Mouse (Mus musculus): Measurements from ENCODE around the gene Tgfa. TPM values are rescaled to one million over a fixed set of nuclear protein-coding genes. Genes with fewer than 3 reads are reported as not detected.

The Tgfa gene
- polyA plus RNA-seq (2014; fragmentation: Nextera tagmentation; extraction: Ambion mirVana): 1.4 and 1.7 TPM in 2 replicates

- Histone ChIP-seq H3K4me2 (peak within 1 kb of the TSS; percentile 96), H3K9me3 (ENCODE audit: control insufficient read depth, low read length) (no peaks in the 10 kb centered on the region), H3K4me3 (ENCODE audit: low read depth, low read length) (peak within 1 kb of the TSS; percentile 57), H3K27me3 (ENCODE audit: control insufficient read depth, insufficient read depth, low read length) (peaks cover 29% of the 10 kb centered on the region), H3K4me1 (ENCODE audit: control insufficient read depth, insufficient read depth, low read length) (peaks cover 9% of the 10 kb centered on the region), H3K9ac (ENCODE audit: low read length) (peak within 1 kb of the TSS; percentile 63), H3K27ac (ENCODE audit: low read depth, low read length) (no peak within 1 kb of the TSS), H3K36me3 (ENCODE audit: control insufficient read depth, insufficient read depth, low read length) (no peaks in the 10 kb centered on the region)
- ATAC-seq (ENCODE audit: low FRiP score) (peak; percentile 87), DNase-seq (ENCODE audit: low spot score, missing footprints) (peak; percentile 94)
- WGBS: under 1% methylated on average over 93 of the region's 97 CpGs
Observed at GRCm38 (mm10) chr6:86194941-86195932, at the start of gene Tgfa. Gene Tgfa (plus strand): TSS chr6:86195223.

GRCm38 (mm10) chr6:86148518-86148917, 46.5 kb upstream of the Tgfa start:
- no peaks in the 10 kb centered on the region for H3K27me3 ChIP-seq (ENCODE audit: control insufficient read depth, insufficient read depth, low read length)
- H3K4me1 ChIP-seq (ENCODE audit: control insufficient read depth, insufficient read depth, low read length): no peaks in the 10 kb centered on the region
- H3K27ac ChIP-seq (ENCODE audit: low read depth, low read length): no peak overlapping the region
- no peak overlapping the region for H3K4me3 ChIP-seq (ENCODE audit: low read depth, low read length)
- 73% methylated on average over 4 of the region's 4 CpGs for WGBS
- H3K9ac ChIP-seq (ENCODE audit: low read length): no peak overlapping the region
- no peaks in the 10 kb centered on the region for H3K36me3 ChIP-seq (ENCODE audit: control insufficient read depth, insufficient read depth, low read length)
- ATAC-seq (ENCODE audit: low FRiP score): no peak
- no peak for DNase-seq (ENCODE audit: low spot score, missing footprints)
- no peaks in the 10 kb centered on the region for H3K9me3 ChIP-seq (ENCODE audit: control insufficient read depth, low read length)
- H3K4me2 ChIP-seq: no peak overlapping the region

GRCm38 (mm10) chr6:86149001-86149400, 46.0 kb upstream of the Tgfa start:
- no peak overlapping the region for H3K27ac ChIP-seq (ENCODE audit: low read depth, low read length)
- 74% methylated on average over 4 of the region's 4 CpGs for WGBS

GRCm38 (mm10) chr6:86152676-86153075, 42.3 kb upstream of the Tgfa start:
- Histone ChIP-seq H3K4me1 (ENCODE audit: control insufficient read depth, insufficient read depth, low read length) (no peaks in the 10 kb centered on the region), H3K27ac (ENCODE audit: low read depth, low read length) (no peak overlapping the region), H3K4me3 (ENCODE audit: low read depth, low read length) (no peak overlapping the region), H3K9me3 (ENCODE audit: control insufficient read depth, low read length) (no peaks in the 10 kb centered on the region), H3K27me3 (ENCODE audit: control insufficient read depth, insufficient read depth, low read length) (no peaks in the 10 kb centered on the region), H3K36me3 (ENCODE audit: control insufficient read depth, insufficient read depth, low read length) (no peaks in the 10 kb centered on the region), H3K9ac (ENCODE audit: low read length) (no peak overlapping the region), H3K4me2 (no peak overlapping the region)
- no peak for DNase-seq (ENCODE audit: low spot score, missing footprints)
- ATAC-seq (ENCODE audit: low FRiP score): no peak
- WGBS: 90% methylated on average over 7 of the region's 7 CpGs

More at GRCm38 (mm10) chr6:86149001-86149400, 46.0 kb upstream of the Tgfa start:
- Histone ChIP-seq H3K4me2 (no peak overlapping the region), H3K4me1 (ENCODE audit: control insufficient read depth, insufficient read depth, low read length) (no peaks in the 10 kb centered on the region), H3K9me3 (ENCODE audit: control insufficient read depth, low read length) (no peaks in the 10 kb centered on the region), H3K9ac (ENCODE audit: low read length) (no peak overlapping the region), H3K36me3 (ENCODE audit: control insufficient read depth, insufficient read depth, low read length) (no peaks in the 10 kb centered on the region), H3K27me3 (ENCODE audit: control insufficient read depth, insufficient read depth, low read length) (no peaks in the 10 kb centered on the region), H3K4me3 (ENCODE audit: low read depth, low read length) (no peak overlapping the region)
- no peak for ATAC-seq (ENCODE audit: low FRiP score)
- no peak for DNase-seq (ENCODE audit: low spot score, missing footprints)

- WGBS: 82% methylated on average over 8 of the region's 8 CpGs
- Histone ChIP-seq H3K9me3 (ENCODE audit: control insufficient read depth, low read length) (no peaks in the 10 kb centered on the region), H3K9ac (ENCODE audit: low read length) (no peak overlapping the region), H3K27ac (ENCODE audit: low read depth, low read length) (no peak overlapping the region), H3K27me3 (ENCODE audit: control insufficient read depth, insufficient read depth, low read length) (no peaks in the 10 kb centered on the region), H3K4me2 (no peak overlapping the region), H3K4me1 (ENCODE audit: control insufficient read depth, insufficient read depth, low read length) (no peaks in the 10 kb centered on the region), H3K4me3 (ENCODE audit: low read depth, low read length) (no peak overlapping the region), H3K36me3 (ENCODE audit: control insufficient read depth, insufficient read depth, low read length) (no peaks in the 10 kb centered on the region)
- DNase-seq (ENCODE audit: low spot score, missing footprints) (no peak), ATAC-seq (ENCODE audit: low FRiP score) (no peak)
Observed at GRCm38 (mm10) chr6:86153436-86153990, 41.5 kb upstream of the Tgfa start.

- WGBS: 82% methylated on average over 5 of the region's 5 CpGs
Observed at GRCm38 (mm10) chr6:86154006-86154405, 41.0 kb upstream of the Tgfa start.

GRCm38 (mm10) chr6:86154481-86154880, 40.5 kb upstream of the Tgfa start:
- Histone ChIP-seq H3K27ac (ENCODE audit: low read depth, low read length) (no peak overlapping the region), H3K4me1 (ENCODE audit: control insufficient read depth, insufficient read depth, low read length) (no peaks in the 10 kb centered on the region), H3K9me3 (ENCODE audit: control insufficient read depth, low read length) (no peaks in the 10 kb centered on the region), H3K36me3 (ENCODE audit: control insufficient read depth, insufficient read depth, low read length) (no peaks in the 10 kb centered on the region), H3K4me3 (ENCODE audit: low read depth, low read length) (no peak overlapping the region), H3K4me2 (no peak overlapping the region), H3K27me3 (ENCODE audit: control insufficient read depth, insufficient read depth, low read length) (no peaks in the 10 kb centered on the region), H3K9ac (ENCODE audit: low read length) (no peak overlapping the region)
- WGBS: 89% methylated on average over 2 of the region's 2 CpGs
- no peak for ATAC-seq (ENCODE audit: low FRiP score)
- no peak for DNase-seq (ENCODE audit: low spot score, missing footprints)

More at GRCm38 (mm10) chr6:86154006-86154405, 41.0 kb upstream of the Tgfa start:
- H3K4me3 ChIP-seq (ENCODE audit: low read depth, low read length): no peak overlapping the region
- no peak overlapping the region for H3K4me2 ChIP-seq
- H3K27ac ChIP-seq (ENCODE audit: low read depth, low read length): no peak overlapping the region
- ATAC-seq (ENCODE audit: low FRiP score) (no peak), DNase-seq (ENCODE audit: low spot score, missing footprints) (no peak)
- no peaks in the 10 kb centered on the region for H3K27me3 ChIP-seq (ENCODE audit: control insufficient read depth, insufficient read depth, low read length)
- H3K9me3 ChIP-seq (ENCODE audit: control insufficient read depth, low read length): no peaks in the 10 kb centered on the region
- H3K9ac ChIP-seq (ENCODE audit: low read length): no peak overlapping the region
- H3K36me3 ChIP-seq (ENCODE audit: control insufficient read depth, insufficient read depth, low read length): no peaks in the 10 kb centered on the region
- H3K4me1 ChIP-seq (ENCODE audit: control insufficient read depth, insufficient read depth, low read length): no peaks in the 10 kb centered on the region

GRCm38 (mm10) chr6:86157253-86158234, 37.5 kb upstream of the Tgfa start:
- ATAC-seq (ENCODE audit: low FRiP score) (no peak), DNase-seq (ENCODE audit: low spot score, missing footprints) (no peak)
- no peaks in the 10 kb centered on the region for H3K9me3 ChIP-seq (ENCODE audit: control insufficient read depth, low read length)
- no peaks in the 10 kb centered on the region for H3K4me1 ChIP-seq (ENCODE audit: control insufficient read depth, insufficient read depth, low read length)
- no peak overlapping the region for H3K4me3 ChIP-seq (ENCODE audit: low read depth, low read length)
- no peaks in the 10 kb centered on the region for H3K27me3 ChIP-seq (ENCODE audit: control insufficient read depth, insufficient read depth, low read length)
- no peaks in the 10 kb centered on the region for H3K36me3 ChIP-seq (ENCODE audit: control insufficient read depth, insufficient read depth, low read length)
- WGBS: 80% methylated on average over 17 of the region's 17 CpGs
- no peak overlapping the region for H3K4me2 ChIP-seq
- no peak overlapping the region for H3K27ac ChIP-seq (ENCODE audit: low read depth, low read length)
- no peak overlapping the region for H3K9ac ChIP-seq (ENCODE audit: low read length)
